Mouse (Mus musculus) brain, embryonic 14.5 days (tissue): ENCODE measurements at regions not wholly inside any gene's neighbourhood (a gene's known extent, or its start where the extent isn't known, plus 50 kb on each side); places are given as distances from the start of the nearest gene placed in this dataset.

Source experiments
- DNase-seq: peaks from one replicate; pipeline ENCODE4 v3.0.0-alpha.2; 2011; ENCODE audit warnings: low read depth
- CTCF ChIP-seq: fragments of 200-500 bp; IDR thresholded peaks from 2 replicates; pipeline ENCODE4 v1.5.1; 2012; ENCODE audit warnings: inconsistent platforms, mild to moderate bottlenecking, moderate library complexity, borderline replicate concordance; ENCODE audit not compliant: insufficient read depth, insufficient read length; ENCODE audit errors: extremely low read depth
- POLR2A ChIP-seq: fragments of 200-500 bp; IDR thresholded peaks from 2 replicates; pipeline ENCODE4 v1.6.1; 2012; ENCODE audit warnings: mild to moderate bottlenecking, inconsistent platforms, borderline replicate concordance; ENCODE audit not compliant: poor library complexity, insufficient read depth, insufficient read length, severe bottlenecking; ENCODE audit errors: extremely low read depth

DNA sequence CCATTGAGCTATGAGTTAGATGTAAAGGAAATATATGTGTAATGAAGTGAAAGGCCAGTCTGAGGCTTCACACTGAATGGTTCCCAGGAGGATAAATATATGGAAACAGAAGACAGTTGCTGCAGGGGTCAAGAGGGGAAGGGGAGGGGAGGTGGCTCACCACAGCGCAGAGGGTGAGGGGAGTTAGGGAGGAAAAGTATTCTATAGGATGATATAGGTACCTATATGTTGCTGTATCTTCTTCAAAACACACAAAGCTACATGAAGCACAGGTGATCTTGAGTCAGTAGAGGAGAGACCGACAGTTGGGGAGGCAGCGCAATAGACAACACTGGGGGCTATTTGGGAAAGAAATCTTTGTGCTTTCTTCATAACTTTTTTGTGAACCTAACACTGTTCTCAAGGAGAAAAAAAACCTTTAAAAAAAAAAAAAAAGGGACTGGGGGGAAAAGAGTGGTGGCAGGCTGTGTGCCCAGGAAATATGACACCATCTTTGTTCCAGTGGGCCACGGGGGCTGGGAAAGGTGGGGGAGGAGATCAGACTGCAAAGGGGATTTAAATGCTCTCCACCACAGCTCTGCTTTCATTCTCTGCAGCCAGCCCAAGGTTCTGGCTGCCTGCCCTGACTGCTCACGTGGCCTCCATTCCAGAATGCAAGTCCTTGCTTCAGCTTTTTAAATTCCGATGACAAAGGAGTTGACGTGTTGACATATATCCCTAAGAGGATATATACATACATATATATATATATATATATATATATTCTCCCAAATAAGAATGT, 94.5 kb upstream of the Ankrd1 start:
- peak; percentile 96 for DNase-seq
- TF ChIP-seq CTCF (no peak), POLR2A (no peak)

DNA sequence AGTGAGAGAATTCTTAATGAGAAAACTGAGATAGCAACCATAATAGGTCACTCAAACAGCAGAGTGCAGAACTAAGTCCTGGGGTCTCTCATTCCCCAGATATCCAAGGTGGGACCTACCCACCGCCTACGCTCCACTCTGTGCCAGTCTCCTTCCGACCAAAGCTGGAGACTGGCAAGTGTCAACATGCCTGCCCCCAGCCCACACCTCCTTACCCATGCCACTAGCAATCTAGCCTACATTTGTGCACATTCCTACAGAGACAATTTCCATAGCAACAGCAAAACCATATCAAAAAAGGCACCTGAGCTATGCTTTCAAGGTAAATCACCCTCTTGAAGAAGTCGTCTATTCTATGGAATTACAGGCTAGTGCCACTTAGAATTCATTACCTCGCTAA, 97.3 kb upstream of the Ankrd1 start:
- TF ChIP-seq POLR2A (no peak), CTCF (no peak)
- no peak for DNase-seq

DNA sequence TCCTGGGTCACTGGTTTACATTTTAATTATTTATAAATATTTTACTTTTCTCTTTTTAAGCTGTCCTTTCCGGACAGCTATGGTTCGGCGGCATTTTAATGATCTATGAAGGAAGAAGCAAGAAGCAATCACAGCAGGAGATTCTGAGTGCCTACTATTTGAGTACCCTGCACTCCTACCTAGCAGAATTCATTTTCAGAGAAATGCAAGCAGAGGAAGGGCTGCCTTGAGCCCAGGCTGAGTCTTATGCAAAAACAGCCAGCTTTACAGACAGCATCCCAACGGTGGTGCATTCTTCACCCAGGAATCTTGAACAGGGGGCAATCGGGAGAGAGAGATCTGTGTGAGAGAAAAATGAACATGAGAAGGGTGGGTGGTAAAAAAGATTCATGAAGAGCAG, 97.7 kb upstream of the Ankrd1 start:
- no peak for DNase-seq
- TF ChIP-seq POLR2A (no peak), CTCF (no peak)

DNA sequence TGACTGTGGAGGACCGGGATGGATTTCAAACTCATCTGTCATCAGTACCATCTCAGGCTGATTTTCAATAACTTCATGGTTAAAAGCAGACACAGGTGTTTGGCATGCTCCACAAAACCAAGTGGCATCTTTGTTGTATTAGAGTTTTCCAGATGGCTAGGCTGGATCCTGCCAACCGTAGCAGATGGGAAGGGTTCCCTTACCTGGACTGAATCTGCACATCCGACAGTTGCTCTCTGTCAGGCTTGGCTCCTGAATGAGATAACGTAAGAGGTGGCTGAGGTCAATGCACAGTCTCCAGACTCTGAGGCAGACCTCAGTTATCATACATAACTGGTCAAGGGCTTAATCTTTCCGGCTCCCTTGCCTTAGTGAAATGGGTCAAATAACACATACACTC, 99.0 kb upstream of the Ankrd1 start:
- peak; percentile 56 for DNase-seq
- TF ChIP-seq CTCF = no peak

DNA sequence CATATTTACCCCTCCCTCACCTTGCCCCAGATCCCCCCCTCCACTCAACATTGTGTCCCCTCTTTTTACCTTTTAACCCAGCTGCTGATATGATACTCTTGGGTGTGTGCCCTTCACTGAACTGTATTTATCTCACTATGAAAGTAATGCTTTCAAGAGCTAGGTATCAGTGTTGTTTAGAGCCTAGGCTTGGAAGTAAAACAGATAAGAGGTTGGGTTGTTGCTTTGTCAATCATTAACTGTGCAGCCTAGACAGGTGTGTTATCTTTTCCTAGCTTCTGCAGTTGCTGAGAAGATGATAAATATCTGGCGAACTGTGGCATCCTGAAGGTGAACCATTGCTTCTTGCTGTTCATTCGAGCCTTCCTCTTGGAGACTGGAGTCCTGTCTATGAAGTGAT, 101.2 kb upstream of the Ankrd1 start:
- no peak for DNase-seq
- TF ChIP-seq CTCF (no peak), POLR2A (no peak)

DNA sequence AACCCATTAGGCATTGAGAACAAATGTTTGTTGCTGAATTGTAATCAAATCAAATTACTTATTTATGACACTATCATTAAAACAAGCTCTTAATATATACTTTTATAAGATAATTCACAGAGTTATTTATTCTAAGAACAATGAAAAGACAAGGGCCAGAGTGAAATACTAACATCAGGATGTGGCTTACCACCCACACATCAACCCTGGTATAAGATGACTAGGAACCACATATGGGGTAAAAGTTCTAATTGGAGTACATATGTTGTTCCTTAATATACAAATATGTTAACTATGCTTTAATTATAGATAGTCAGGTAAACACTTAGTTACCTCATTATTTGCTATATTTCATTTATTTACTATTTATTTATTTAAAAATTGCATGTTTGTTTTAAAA, 101.7 kb upstream of the Ankrd1 start:
- TF ChIP-seq POLR2A (no peak), CTCF (no peak)
- DNase-seq = no peak

DNA sequence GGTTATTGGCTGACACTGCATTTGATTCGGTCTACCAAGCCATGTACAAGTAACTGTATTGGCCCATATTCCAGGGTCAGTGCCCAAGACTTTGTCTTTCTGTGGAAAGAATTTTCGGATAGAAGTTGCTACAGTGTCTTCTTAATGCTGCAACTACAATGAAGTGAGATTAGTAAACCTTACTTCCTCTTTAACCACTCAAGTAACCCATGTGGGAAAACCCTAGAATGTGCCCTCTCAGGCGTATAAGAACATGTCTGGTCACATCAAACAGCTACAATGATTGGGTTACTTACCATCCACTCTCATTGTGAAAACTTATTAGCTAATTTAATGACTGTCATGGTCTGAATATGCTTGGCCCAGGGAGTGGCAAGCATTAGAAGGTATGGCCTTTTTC, 102.3 kb upstream of the Ankrd1 start:
- DNase-seq = no peak
- TF ChIP-seq CTCF = no peak
- TF ChIP-seq POLR2A = no peak

DNA sequence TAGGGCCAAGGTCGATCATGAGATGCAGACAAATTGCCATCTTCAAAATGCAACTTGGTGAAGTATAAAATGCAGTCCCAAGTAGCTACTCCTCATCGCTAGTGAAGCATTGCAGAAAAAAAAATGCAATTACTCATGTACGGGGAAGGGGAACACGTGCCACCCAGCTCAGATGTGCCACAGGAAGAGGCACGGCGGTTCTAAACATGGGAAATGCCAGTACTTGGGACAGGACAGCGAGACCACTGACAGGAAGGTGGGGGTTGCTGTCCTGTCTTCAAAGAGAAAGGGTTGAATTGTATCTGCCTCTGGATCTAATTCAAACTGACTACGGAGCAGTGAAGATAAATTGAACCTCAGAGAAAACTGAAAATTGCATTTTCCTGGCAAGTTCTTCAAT, 104.6 kb upstream of the Ankrd1 start:
- no peak for TF ChIP-seq CTCF
- TF ChIP-seq POLR2A = no peak
- DNase-seq = no peak

DNA sequence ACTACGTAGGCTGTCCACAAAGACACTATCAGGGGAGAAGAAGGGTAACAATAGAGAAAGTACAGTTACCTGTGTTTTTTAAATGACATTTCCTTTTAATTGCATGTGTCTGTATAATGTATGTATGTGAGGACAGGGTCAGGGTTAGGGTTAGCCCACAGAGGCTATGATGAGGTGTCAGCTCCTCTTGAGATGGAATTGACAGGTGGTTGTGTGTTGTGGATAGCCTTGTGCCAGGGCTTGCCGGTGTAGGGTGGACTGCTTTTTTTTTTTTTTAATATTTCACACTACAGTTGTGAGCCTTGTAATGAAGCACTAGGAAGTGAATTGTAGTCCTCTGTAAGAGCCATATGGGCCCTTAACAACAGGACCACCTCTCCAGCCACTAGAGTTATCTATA, 105.7 kb upstream of the Ankrd1 start:
- DNase-seq = no peak
- TF ChIP-seq POLR2A (no peak), CTCF (no peak)

DNA sequence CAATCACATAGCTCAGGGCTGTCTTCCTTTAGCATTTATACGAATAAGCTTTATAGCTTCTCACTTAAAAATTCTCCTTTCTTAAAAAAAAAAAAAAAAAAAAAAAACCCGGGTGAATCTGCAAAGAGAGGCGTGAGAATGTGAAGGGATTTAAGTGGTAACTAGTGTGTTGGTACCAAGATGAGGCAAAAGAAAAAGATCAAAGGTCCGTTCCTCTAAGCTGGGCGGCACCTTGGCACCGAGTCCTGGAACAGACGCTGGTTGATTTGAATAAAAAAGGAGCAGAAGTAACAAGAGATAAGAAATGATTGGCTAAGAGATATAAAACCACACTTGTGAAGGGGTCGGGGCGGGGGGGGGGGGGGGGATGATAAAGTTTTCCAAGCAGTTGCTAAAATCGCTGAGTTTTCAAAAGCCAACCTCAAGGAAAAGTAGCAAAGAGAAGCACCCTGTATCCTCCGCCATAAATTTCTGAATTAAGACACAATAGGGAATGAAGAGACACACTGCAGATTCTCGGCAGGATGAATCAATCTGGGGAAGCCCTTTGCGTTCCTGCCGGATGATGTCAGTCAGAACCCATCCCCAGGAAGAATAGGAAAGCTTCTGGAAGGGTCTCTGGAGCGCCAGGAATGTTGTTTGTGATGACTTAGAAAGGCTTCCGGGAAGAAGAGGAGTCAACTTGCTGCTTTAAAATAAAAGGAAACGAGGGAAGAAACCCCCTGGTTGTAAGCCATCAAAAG, 107.7 kb upstream of the Ankrd1 start:
- peak; percentile 82 for DNase-seq
- TF ChIP-seq POLR2A = no peak
- no peak for TF ChIP-seq CTCF

DNA sequence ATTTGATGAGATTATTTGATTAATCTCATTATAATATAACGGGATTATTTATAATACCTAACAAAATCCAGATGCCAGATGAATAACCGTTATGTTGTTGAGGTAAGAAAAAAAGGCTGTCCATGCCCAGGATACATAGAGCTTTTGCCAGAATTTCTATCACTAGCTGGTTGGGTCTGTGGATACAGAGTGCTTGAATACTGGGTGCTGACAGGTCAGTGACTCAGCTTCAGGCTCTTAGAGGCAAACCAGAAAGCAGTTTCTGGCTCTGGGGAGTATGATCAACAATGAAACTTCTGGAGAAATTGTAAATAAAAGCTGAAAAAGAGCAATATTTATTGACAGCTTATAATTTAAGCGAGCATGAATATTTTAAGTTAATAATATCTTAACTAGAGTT, 109.4 kb upstream of the Ankrd1 start:
- DNase-seq = no peak
- TF ChIP-seq POLR2A = no peak
- TF ChIP-seq CTCF = no peak

DNA sequence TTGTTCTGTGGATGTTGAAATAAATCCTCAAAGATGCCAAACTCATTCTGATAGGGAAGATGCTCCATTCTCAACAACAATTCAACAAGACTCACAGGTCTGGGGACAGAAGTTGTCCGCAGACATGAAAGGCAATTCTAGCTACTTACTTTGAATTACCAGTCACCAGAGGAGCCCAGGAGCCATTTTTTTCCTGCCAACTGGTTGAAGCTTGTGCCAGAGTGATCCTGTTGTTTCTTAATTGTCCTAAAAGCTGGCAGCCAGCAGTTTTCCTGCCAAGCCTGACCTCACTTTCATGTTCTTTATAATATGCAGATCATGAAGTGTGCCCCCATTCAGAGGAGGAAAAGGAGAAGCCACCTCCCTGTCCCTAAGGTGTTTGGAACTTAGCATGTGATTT, 110.0 kb upstream of the Ankrd1 start:
- no peak for TF ChIP-seq CTCF
- peak; percentile 87 for DNase-seq
